Mouse (Mus musculus): ENCODE data around the gene Rab1b. TPM values are rescaled to one million over a fixed set of nuclear protein-coding genes. Genes with fewer than 3 reads are reported as not detected.

Rab1b gene
- polyA plus RNA-seq, 2 experiments, result 192 to 249 TPM

GRCm38 (mm10) chr19:5108271-5108575 is 1.4 kb upstream of the Rab1b start:
- H3K9me3 ChIP-seq (ENCODE audit: control insufficient read depth, low read length), result no peaks in the 10 kb centered on the region
- WGBS, result 32% methylated on average over 5 of the region's 5 CpGs
- H3K9ac ChIP-seq (ENCODE audit: low read depth, low read length, severe bottlenecking), result no peak overlapping the region
- no peak for DNase-seq (ENCODE audit: low spot score)
- peaks cover 76% of the 10 kb centered on the region for H3K36me3 ChIP-seq (ENCODE audit: control insufficient read depth, insufficient read depth, low read length)
- no peak overlapping the region for H3K4me2 ChIP-seq (replicated peaks; ENCODE audit: low read depth, low read length, severe bottlenecking)
- H3K27me3 ChIP-seq (ENCODE audit: control insufficient read depth, insufficient read depth, low read length), result no peaks in the 10 kb centered on the region
- H3K4me1 ChIP-seq (ENCODE audit: control insufficient read depth, insufficient read depth, low read length), result peaks cover 9% of the 10 kb centered on the region
- no peak overlapping the region for H3K4me3 ChIP-seq (replicated peaks; ENCODE audit: low read length)
- no peak overlapping the region for H3K27ac ChIP-seq (replicated peaks; ENCODE audit: low read depth, low read length)
- ATAC-seq (ENCODE audit: low FRiP score, low read depth), result no peak
- TF ChIP-seq POLR2A (IDR thresholded peaks at IDR 0.05; ENCODE audit: borderline replicate concordance, extremely low read depth, insufficient read depth, insufficient read length), result no peak

GRCm38 (mm10) chr19:5107556-5108270 is 841 bp upstream of the Rab1b start:
- no peak overlapping the region for H3K9ac ChIP-seq (ENCODE audit: low read depth, low read length, severe bottlenecking)
- H3K9me3 ChIP-seq (ENCODE audit: control insufficient read depth, low read length), result no peaks in the 10 kb centered on the region
- no peak overlapping the region for H3K4me3 ChIP-seq (replicated peaks; ENCODE audit: low read length)
- no peaks in the 10 kb centered on the region for H3K27me3 ChIP-seq (ENCODE audit: control insufficient read depth, insufficient read depth, low read length)
- H3K4me2 ChIP-seq (replicated peaks; ENCODE audit: low read depth, low read length, severe bottlenecking), result no peak overlapping the region
- H3K36me3 ChIP-seq (ENCODE audit: control insufficient read depth, insufficient read depth, low read length), result peaks cover 77% of the 10 kb centered on the region
- H3K27ac ChIP-seq (replicated peaks; ENCODE audit: low read depth, low read length), result no peak overlapping the region
- peaks cover 9% of the 10 kb centered on the region for H3K4me1 ChIP-seq (ENCODE audit: control insufficient read depth, insufficient read depth, low read length)
- DNase-seq (ENCODE audit: low spot score) (no peak), ATAC-seq (ENCODE audit: low FRiP score, low read depth) (no peak)
- no peak for TF ChIP-seq POLR2A (IDR thresholded peaks at IDR 0.05; ENCODE audit: borderline replicate concordance, extremely low read depth, insufficient read depth, insufficient read length)
- WGBS, result 74% methylated on average over 18 of the region's 18 CpGs

DNA sequence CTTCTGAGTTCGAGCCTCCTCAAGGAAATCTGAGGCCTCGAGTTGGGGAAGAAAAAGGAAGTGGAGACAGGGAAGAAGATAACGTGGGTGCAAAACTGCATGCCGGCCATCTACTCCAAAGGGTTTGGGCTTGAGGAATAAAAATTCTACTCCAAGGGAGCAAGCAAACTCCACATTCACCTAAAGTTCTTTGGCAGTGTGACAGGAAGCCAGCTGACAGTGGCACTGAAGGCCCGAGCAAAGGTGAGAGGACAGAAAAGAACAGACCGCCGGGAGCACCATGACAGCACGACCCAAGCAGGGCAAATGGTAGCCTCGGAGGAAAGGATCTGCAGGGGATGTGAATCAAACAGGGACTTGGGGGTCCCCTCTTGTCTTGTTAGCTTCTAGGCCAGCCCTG is 798 bp downstream of the Rab1b start:
- Histone ChIP-seq H3K27ac (replicated peaks; ENCODE audit: low read depth, low read length) (peak overlapping the region; percentile 97), H3K4me2 (replicated peaks; ENCODE audit: low read depth, low read length, severe bottlenecking) (peak overlapping the region; percentile 94), H3K36me3 (ENCODE audit: control insufficient read depth, insufficient read depth, low read length) (peaks cover 77% of the 10 kb centered on the region), H3K27me3 (ENCODE audit: control insufficient read depth, insufficient read depth, low read length) (no peaks in the 10 kb centered on the region), H3K9me3 (ENCODE audit: control insufficient read depth, low read length) (no peaks in the 10 kb centered on the region), H3K4me1 (ENCODE audit: control insufficient read depth, insufficient read depth, low read length) (peaks cover 9% of the 10 kb centered on the region), H3K9ac (ENCODE audit: low read depth, low read length, severe bottlenecking) (peak overlapping the region; percentile 88), H3K4me3 (replicated peaks; ENCODE audit: low read length) (peak overlapping the region; percentile 80)
- TF ChIP-seq POLR2A (IDR thresholded peaks at IDR 0.05; ENCODE audit: borderline replicate concordance, extremely low read depth, insufficient read depth, insufficient read length), result no peak
- ATAC-seq (ENCODE audit: low FRiP score, low read depth) (no peak), DNase-seq (ENCODE audit: low spot score) (no peak)
- 18% methylated on average over 9 of the region's 9 CpGs for WGBS

GRCm38 (mm10) chr19:5098363-5099143 is 8.3 kb downstream of the Rab1b start, which contains the start of gene Cnih2:
Gene Cnih2, minus strand, starts transcription at chr19:5098521.
- peak within 1 kb of the TSS; percentile 99 for H3K4me2 ChIP-seq (replicated peaks; ENCODE audit: low read depth, low read length, severe bottlenecking)
- no peak within 1 kb of the TSS for H3K27ac ChIP-seq (replicated peaks; ENCODE audit: low read depth, low read length)
- H3K4me3 ChIP-seq (replicated peaks; ENCODE audit: low read length), result peak within 1 kb of the TSS; percentile 74
- peak within 1 kb of the TSS; percentile 90 for H3K9ac ChIP-seq (ENCODE audit: low read depth, low read length, severe bottlenecking)
- no peaks in the 10 kb centered on the region for H3K27me3 ChIP-seq (ENCODE audit: control insufficient read depth, insufficient read depth, low read length)
- TF ChIP-seq POLR2A (IDR thresholded peaks at IDR 0.05; ENCODE audit: borderline replicate concordance, extremely low read depth, insufficient read depth, insufficient read length), result no peak
- no peaks in the 10 kb centered on the region for H3K9me3 ChIP-seq (ENCODE audit: control insufficient read depth, low read length)
- peaks cover 44% of the 10 kb centered on the region for H3K36me3 ChIP-seq (ENCODE audit: control insufficient read depth, insufficient read depth, low read length)
- DNase-seq (ENCODE audit: low spot score), result peak; percentile 61
- H3K4me1 ChIP-seq (ENCODE audit: control insufficient read depth, insufficient read depth, low read length), result peaks cover 38% of the 10 kb centered on the region
- ATAC-seq (ENCODE audit: low FRiP score, low read depth), result peak; percentile 72
- WGBS, result 5% methylated on average over 29 of the region's 48 CpGs

GRCm38 (mm10) chr19:5097521-5098362 is 9.1 kb downstream of the Rab1b start:
- TF ChIP-seq POLR2A (IDR thresholded peaks at IDR 0.05; ENCODE audit: borderline replicate concordance, extremely low read depth, insufficient read depth, insufficient read length), result no peak
- Histone ChIP-seq H3K36me3 (ENCODE audit: control insufficient read depth, insufficient read depth, low read length) (peaks cover 44% of the 10 kb centered on the region), H3K4me3 (replicated peaks; ENCODE audit: low read length) (peak overlapping the region; percentile 74), H3K4me1 (ENCODE audit: control insufficient read depth, insufficient read depth, low read length) (peaks cover 38% of the 10 kb centered on the region), H3K4me2 (replicated peaks; ENCODE audit: low read depth, low read length, severe bottlenecking) (peak overlapping the region; percentile 99), H3K27ac (replicated peaks; ENCODE audit: low read depth, low read length) (no peak overlapping the region), H3K27me3 (ENCODE audit: control insufficient read depth, insufficient read depth, low read length) (no peaks in the 10 kb centered on the region), H3K9ac (ENCODE audit: low read depth, low read length, severe bottlenecking) (peak overlapping the region; percentile 90), H3K9me3 (ENCODE audit: control insufficient read depth, low read length) (no peaks in the 10 kb centered on the region)
- no peak for DNase-seq (ENCODE audit: low spot score)
- no peak for ATAC-seq (ENCODE audit: low FRiP score, low read depth)
- 5% methylated on average over 25 of the region's 31 CpGs for WGBS
